Mouse (Mus musculus): ENCODE results near the gene Ccno. TPM values are rescaled to one million over a fixed set of nuclear protein-coding genes. Genes with fewer than 3 reads are reported as not detected.
A peak's percentile ranks its signal among the peaks of the same experiment; 100 is the strongest.
"Not testable (repeated sequence)": the region's sequence is repeated elsewhere in the genome, so short reads cannot be mapped to it uniquely, and the experiment has no call there.

Ccno gene
- polyA plus RNA-seq, 1 experiment, result 0.67 TPM

DNA sequence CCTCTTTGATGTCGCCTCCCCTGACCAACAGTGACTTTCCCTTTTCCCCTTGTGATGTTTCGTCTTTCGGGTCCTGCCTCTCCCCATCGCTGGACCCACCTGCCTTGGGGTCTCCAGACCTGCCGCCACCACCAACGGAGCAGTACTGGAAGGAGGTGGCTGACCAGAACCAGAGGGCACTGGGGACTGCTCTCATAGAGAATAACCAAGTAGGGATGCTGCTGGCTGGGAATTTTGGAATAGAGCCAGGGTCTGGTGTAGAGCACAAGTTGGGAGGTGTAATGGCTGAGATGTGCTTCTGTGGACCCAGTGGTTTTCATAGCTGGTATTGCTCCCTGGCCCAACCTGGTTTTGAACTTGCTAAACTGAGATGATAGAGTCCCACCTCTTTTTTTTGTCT lies 9.8 kb downstream of the Ccno start:
- Histone ChIP-seq H3K9me3 (no peaks in the 10 kb centered on the region), H3K4me1 (peaks cover 25% of the 10 kb centered on the region), H3K36me3 (replicated peaks; ENCODE audit: low read length) (no peaks in the 10 kb centered on the region), H3K27me3 (replicated peaks) (peaks cover 88% of the 10 kb centered on the region), H3K4me3 (replicated peaks) (no peak overlapping the region)
- no peak for TF ChIP-seq GATA1 (IDR thresholded peaks at IDR 0.05; ENCODE audit: borderline replicate concordance, low read length)
- TF ChIP-seq FLI1 (IDR thresholded peaks at IDR 0.05; ENCODE audit: low read length), result no peak

DNA sequence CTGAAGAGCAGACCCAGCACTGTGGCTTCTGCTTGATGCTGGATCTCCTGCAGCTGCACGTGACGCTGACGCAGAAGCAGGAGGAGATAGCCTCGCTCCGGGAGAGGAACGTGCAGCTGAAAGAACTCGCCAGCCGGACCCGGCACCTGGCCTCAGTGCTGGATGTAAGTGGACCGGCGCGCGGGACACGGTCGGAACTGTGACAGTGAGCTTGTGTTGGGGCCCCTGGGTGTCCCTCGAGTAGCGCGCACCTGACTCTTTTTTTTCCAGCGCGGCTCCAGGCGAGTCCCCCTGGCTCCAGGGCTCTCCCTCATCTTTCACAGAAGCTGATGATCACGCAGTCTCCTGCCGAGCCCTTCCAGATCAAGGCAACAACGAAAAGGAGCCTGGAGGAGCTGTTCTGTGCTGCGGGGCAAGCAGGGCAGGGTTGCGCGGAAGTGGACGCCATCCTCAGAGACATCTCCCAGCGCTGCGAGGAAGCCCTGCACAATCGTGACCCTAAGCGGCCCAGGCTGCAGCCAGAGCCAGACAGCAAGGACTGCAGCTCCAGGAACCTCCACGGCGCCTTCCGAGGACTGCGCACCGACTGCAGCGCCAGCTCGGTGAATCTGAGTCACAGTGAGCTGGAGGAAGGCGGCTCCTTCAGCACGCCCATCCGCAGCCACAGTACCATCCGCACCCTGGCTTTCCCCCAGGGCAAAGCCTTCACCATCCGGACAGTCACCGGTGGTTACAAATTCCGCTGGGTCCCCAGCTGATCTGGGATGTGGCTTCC lies 11.0 kb downstream of the Ccno start:
- Histone ChIP-seq H3K9me3 (no peaks in the 10 kb centered on the region), H3K4me3 (replicated peaks) (peak overlapping the region; percentile 88), H3K36me3 (replicated peaks; ENCODE audit: low read length) (no peaks in the 10 kb centered on the region), H3K27me3 (replicated peaks) (peaks cover 80% of the 10 kb centered on the region), H3K4me1 (peaks cover 20% of the 10 kb centered on the region)
- TF ChIP-seq FLI1 (IDR thresholded peaks at IDR 0.05; ENCODE audit: low read length) (no peak), GATA1 (IDR thresholded peaks at IDR 0.05; ENCODE audit: borderline replicate concordance, low read length) (no peak)

DNA sequence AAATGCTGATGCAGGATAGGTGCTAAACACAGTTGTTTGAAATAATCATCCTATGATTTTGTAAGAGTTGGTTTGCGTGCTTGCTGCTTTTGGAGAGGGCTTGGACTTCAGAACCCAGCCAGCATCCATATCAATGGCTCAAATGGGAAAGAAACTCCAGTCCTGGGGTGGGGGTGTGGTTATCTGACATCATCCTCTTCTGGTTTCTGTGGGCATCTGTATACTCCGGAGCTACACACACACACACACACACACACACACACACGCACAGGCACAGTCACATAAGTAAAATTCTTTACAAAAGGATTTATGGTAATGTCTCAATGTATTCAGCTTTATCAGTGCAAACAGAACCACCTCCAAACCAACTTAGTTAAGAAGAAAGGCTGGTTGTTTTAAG lies 12.5 kb downstream of the Ccno start:
- Histone ChIP-seq H3K9me3 (no peaks in the 10 kb centered on the region), H3K36me3 (replicated peaks; ENCODE audit: low read length) (no peaks in the 10 kb centered on the region), H3K27me3 (replicated peaks) (peaks cover 65% of the 10 kb centered on the region), H3K4me1 (peaks cover 10% of the 10 kb centered on the region), H3K4me3 (replicated peaks) (no peak overlapping the region)
- TF ChIP-seq GATA1 (IDR thresholded peaks at IDR 0.05; ENCODE audit: borderline replicate concordance, low read length) (no peak), FLI1 (IDR thresholded peaks at IDR 0.05; ENCODE audit: low read length) (no peak)

DNA sequence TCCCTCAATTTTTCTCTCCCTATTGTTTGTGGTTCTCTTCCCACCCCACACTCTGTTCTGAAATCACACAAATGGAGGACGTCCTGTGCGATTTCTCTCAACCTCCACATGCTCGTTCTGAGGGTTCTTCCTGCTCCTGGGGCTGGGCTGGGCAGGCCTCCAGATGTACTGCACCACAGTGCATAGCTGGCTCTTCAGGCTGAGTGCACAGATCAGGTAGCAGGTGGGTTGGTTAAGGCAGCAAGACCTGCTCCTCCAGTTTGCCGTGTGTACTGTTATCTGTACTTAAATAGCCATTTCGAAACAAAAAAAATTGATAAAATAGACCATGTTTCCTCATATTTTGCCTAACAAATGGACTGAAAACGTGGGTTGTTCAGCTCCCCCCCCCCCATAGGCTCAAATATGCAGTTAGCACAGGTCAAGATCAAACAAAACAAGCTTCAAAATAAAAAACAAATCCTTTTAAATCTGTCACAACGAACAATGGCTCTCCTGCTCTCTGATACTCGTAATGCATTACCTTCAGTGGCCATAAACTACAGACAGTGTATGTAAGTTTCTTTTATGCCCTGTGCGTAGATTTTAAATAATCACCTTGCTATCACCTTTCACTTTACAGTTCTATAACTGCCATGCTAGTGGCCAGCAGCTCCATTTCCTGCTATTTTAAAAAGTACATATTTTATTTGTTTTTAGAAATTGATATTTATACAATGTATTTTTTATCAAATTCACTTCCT lies 13.1 kb downstream of the Ccno start:
- TF ChIP-seq GATA1 (IDR thresholded peaks at IDR 0.05; ENCODE audit: borderline replicate concordance, low read length), result no peak
- no peak for TF ChIP-seq FLI1 (IDR thresholded peaks at IDR 0.05; ENCODE audit: low read length)
- Histone ChIP-seq H3K27me3 (replicated peaks) (peaks cover 61% of the 10 kb centered on the region), H3K9me3 (no peaks in the 10 kb centered on the region), H3K4me1 (peaks cover 10% of the 10 kb centered on the region), H3K36me3 (replicated peaks; ENCODE audit: low read length) (no peaks in the 10 kb centered on the region), H3K4me3 (replicated peaks) (no peak overlapping the region)

DNA sequence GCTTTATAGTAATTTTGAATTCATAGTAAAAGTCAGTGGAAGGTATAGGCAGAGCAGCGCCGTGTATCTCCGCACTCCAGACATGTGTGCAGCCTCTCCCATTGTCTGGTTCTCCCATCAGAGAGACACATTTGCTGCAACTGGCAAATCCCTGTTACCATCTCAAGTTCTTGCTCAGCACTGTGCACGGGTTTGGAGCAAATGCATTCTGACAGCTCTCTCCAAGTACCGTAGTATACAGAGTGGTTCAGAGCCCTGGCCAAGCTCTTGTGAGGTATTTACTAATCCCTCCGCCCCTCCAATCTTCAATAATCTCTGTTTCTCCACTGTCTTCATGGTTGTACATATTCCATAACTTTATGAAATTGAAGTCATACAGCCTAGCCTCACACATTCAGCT lies 25.1 kb downstream of the Ccno start:
- Histone ChIP-seq H3K9me3 (peaks cover 7% of the 10 kb centered on the region), H3K36me3 (replicated peaks; ENCODE audit: low read length) (no peaks in the 10 kb centered on the region), H3K4me3 (replicated peaks) (peak overlapping the region; percentile 90), H3K4me1 (peaks cover 13% of the 10 kb centered on the region), H3K27me3 (replicated peaks) (peaks cover 21% of the 10 kb centered on the region)
- no peak for TF ChIP-seq GATA1 (IDR thresholded peaks at IDR 0.05; ENCODE audit: borderline replicate concordance, low read length)
- no peak for TF ChIP-seq FLI1 (IDR thresholded peaks at IDR 0.05; ENCODE audit: low read length)

DNA sequence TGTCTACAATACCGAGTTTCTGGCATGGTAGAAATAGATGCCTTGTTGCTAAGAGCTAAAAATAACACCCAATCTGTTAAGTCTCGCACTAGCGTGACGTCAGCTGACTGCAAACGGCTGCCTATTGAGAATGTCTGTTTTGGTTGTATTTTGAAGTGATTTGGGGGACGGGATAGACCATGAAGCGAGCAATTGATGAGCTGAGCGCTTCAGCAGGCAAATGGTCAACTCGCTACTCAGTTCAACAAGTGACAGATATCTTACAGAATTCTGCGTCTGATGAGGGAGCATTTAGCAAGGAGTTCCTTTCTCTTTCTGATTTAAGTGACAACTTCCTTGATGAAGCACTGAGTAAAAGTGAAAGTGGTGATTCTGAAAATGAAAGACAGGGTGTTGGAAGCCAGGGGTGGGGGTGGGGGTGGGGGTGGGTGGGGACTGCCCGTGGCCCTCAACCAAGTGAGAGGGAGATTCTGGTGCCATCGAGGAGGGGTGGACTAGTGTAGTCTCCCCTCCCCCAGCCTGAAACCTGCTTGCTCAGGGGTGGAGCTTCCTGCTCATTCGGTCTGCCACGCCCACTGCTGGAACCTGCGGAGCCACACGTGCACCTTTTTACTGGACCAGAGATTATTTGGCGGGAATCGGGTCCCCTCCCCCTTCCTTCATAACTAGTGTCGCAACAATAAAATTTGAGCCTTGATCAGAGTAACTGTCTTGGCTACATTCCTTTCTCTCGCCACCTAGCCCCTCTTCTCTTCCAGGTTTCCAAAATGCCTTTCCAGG lies 25.8 kb downstream of the Ccno start:
- Histone ChIP-seq H3K4me3 (replicated peaks) (peak overlapping the region; percentile 90), H3K4me1 (peaks cover 13% of the 10 kb centered on the region), H3K27me3 (replicated peaks) (peaks cover 16% of the 10 kb centered on the region)
- not testable (repeated sequence) for H3K36me3 ChIP-seq (replicated peaks; ENCODE audit: low read length); H3K9me3 ChIP-seq

DNA sequence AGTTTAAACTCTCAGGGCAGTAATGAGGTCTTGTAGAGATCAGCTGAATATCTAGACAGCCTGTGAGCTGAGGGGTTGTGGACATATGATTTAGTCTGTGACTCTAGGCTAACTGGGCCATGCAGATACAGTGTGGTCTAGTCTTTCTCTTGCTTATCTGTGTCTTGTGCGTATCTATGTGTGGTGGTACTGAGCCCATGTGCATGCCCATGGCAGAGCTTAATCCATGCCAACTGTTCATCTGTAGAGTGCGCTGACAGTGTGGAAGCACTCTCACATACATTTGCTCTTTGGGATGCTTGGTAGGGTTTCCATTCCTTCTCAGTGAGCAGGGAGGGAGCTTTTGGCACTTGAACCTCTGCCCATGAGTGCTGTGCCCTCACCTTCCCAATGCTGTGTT lies 33.9 kb downstream of the Ccno start:
- Histone ChIP-seq H3K9me3 (no peaks in the 10 kb centered on the region; the same call in 1 of the 2 replicates), H3K4me1 (peaks cover 9% of the 10 kb centered on the region; the same call in 1 of the 2 replicates), H3K36me3 (replicated peaks; ENCODE audit: low read length) (no peaks in the 10 kb centered on the region), H3K27me3 (replicated peaks) (peaks cover 29% of the 10 kb centered on the region), H3K4me3 (replicated peaks) (no peak overlapping the region)
- no peak for TF ChIP-seq FLI1 (IDR thresholded peaks at IDR 0.05; ENCODE audit: low read length)
- TF ChIP-seq GATA1 (IDR thresholded peaks at IDR 0.05; ENCODE audit: borderline replicate concordance, low read length), result no peak

DNA sequence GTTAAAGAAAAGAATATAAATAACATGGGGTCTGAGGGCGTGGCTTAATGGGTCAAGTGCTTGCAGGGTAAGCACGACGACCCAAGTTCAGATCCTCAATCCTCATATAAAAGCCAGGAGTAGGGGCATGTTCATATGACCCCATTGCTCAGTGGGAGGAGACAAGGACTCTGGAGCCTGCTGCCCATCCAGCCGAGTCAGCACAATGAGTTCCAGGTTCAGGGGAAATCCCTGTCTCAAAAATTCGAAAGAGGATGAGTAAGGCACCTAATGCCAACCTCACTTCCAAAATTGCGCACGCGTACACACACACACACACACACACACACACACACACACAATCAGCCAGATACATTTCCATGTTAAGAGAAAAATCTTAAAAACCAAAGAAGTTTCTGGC lies 34.9 kb downstream of the Ccno start:
- Histone ChIP-seq H3K4me3 (replicated peaks) (no peak overlapping the region), H3K27me3 (replicated peaks) (peaks cover 32% of the 10 kb centered on the region), H3K36me3 (replicated peaks; ENCODE audit: low read length) (no peaks in the 10 kb centered on the region), H3K9me3 (no peaks in the 10 kb centered on the region; the same call in 1 of the 2 replicates), H3K4me1 (peaks cover 9% of the 10 kb centered on the region; the same call in 1 of the 2 replicates)
- TF ChIP-seq GATA1 (IDR thresholded peaks at IDR 0.05; ENCODE audit: borderline replicate concordance, low read length) (no peak), FLI1 (IDR thresholded peaks at IDR 0.05; ENCODE audit: low read length) (no peak)

DNA sequence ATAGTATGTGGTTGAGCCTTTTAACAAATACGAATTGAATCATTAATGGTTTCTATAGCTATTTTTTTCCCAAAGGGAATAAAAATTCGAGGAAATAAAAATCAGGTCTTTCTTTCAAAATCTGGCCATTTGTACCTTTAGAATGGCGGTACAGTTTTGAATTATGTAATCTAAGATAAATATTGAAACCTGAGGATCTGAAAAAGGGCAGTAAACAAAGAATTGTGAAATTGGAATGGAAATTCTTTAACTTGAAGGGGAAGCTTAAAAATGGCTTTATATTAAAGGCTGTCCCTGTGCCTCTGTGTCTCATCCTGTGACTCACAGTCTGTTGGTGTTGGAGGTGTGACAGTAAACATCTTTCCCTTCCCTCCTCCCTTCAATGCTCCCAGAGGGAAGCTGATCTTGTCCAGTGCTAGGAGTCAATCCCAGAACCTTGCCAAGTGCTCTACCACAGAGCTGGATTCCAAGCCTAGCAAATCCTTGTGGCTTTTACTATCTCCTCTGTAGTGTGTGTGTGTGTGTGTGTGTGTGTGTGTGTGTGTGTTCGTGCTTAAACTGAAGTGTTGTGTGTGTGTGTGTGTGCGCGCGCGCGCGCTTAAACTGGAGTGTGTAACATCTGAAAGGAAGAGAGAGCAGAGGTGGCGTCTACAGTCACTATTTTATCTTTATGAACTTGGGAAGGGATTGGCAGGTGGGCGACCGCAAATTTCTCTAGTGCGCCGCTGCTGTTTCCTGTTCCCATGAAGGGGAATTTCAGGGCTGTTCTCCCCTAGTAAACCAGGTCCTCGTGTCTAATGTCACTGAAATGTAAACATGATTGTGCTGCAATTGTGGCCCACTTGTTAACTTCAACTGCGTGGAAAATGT lies 35.9 kb downstream of the Ccno start:
- Histone ChIP-seq H3K4me1 (peaks cover 9% of the 10 kb centered on the region; the same call in 1 of the 2 replicates), H3K36me3 (replicated peaks; ENCODE audit: low read length) (no peaks in the 10 kb centered on the region), H3K4me3 (replicated peaks) (no peak overlapping the region), H3K27me3 (replicated peaks) (peaks cover 38% of the 10 kb centered on the region), H3K9me3 (no peaks in the 10 kb centered on the region; the same call in 1 of the 2 replicates)
- TF ChIP-seq GATA1 (IDR thresholded peaks at IDR 0.05; ENCODE audit: borderline replicate concordance, low read length) (no peak), FLI1 (IDR thresholded peaks at IDR 0.05; ENCODE audit: low read length) (no peak)
